Mouse (Mus musculus): ENCODE data around the gene Hmox1. TPM values are rescaled to one million over a fixed set of nuclear protein-coding genes. Genes with fewer than 3 reads are reported as not detected.
A peak's percentile ranks its signal among the peaks of the same experiment; 100 is the strongest.

Hmox1 gene
- polyA plus RNA-seq (2017; shearing (Covaris generic)): 1 to 10 TPM; 2.4 to 5.2 TPM

GRCm38 (mm10) chr8:75093399-75094156 lies at the start of gene Hmox1:
Hmox1 (plus strand) TSS chr8:75093621.
- peak; percentile 96 for ATAC-seq

GRCm38 (mm10) chr8:75046303-75046702 lies 47.1 kb upstream of the Hmox1 start:
- ATAC-seq: no peak

- no peak for ATAC-seq
Measured at GRCm38 (mm10) chr8:75047784-75048183, 45.6 kb upstream of the Hmox1 start.

GRCm38 (mm10) chr8:75053342-75053741 lies 40.1 kb upstream of the Hmox1 start:
- no peak for ATAC-seq

GRCm38 (mm10) chr8:75055673-75056072 lies 37.7 kb upstream of the Hmox1 start:
- ATAC-seq: no peak

- peak; percentile 59 for ATAC-seq
Measured at GRCm38 (mm10) chr8:75060022-75060421, 33.4 kb upstream of the Hmox1 start.

GRCm38 (mm10) chr8:75060815-75061214 lies 32.6 kb upstream of the Hmox1 start:
- no peak for ATAC-seq

GRCm38 (mm10) chr8:75063290-75063689 lies 30.1 kb upstream of the Hmox1 start:
- ATAC-seq: no peak

GRCm38 (mm10) chr8:75064790-75065189 lies 28.6 kb upstream of the Hmox1 start:
- ATAC-seq: no peak

GRCm38 (mm10) chr8:75067287-75067686 lies 26.1 kb upstream of the Hmox1 start:
- ATAC-seq: no peak

- no peak for ATAC-seq
Measured at GRCm38 (mm10) chr8:75070297-75070696, 23.1 kb upstream of the Hmox1 start.

- ATAC-seq: peak; percentile 81
Measured at GRCm38 (mm10) chr8:75071627-75072346, 21.6 kb upstream of the Hmox1 start.

GRCm38 (mm10) chr8:75074876-75075275 lies 18.5 kb upstream of the Hmox1 start:
- ATAC-seq: no peak

GRCm38 (mm10) chr8:75078215-75078614 lies 15.2 kb upstream of the Hmox1 start:
- ATAC-seq: no peak

GRCm38 (mm10) chr8:75078851-75079250 lies 14.6 kb upstream of the Hmox1 start:
- ATAC-seq: no peak

GRCm38 (mm10) chr8:75081364-75082040 lies 11.9 kb upstream of the Hmox1 start:
- ATAC-seq: no peak

GRCm38 (mm10) chr8:75082181-75082805 lies 11.1 kb upstream of the Hmox1 start:
- peak; percentile 13 for ATAC-seq

GRCm38 (mm10) chr8:75083846-75084245 lies 9.6 kb upstream of the Hmox1 start:
- ATAC-seq: peak; percentile 78

GRCm38 (mm10) chr8:75084382-75085064 lies 8.9 kb upstream of the Hmox1 start:
- ATAC-seq: no peak

GRCm38 (mm10) chr8:75086002-75086401 lies 7.4 kb upstream of the Hmox1 start:
- ATAC-seq: no peak

- no peak for ATAC-seq
Measured at GRCm38 (mm10) chr8:75087127-75087526, 6.3 kb upstream of the Hmox1 start.
